Mouse (Mus musculus) lung, postnatal 36 days (tissue): ENCODE results near the gene Oxct1.

ENCODE experiments used
- DNase-seq: peaks from one replicate; pipeline ENCODE4 v3.0.0; 2022; ENCODE audit warnings: mixed read lengths

The Oxct1 gene

DNA sequence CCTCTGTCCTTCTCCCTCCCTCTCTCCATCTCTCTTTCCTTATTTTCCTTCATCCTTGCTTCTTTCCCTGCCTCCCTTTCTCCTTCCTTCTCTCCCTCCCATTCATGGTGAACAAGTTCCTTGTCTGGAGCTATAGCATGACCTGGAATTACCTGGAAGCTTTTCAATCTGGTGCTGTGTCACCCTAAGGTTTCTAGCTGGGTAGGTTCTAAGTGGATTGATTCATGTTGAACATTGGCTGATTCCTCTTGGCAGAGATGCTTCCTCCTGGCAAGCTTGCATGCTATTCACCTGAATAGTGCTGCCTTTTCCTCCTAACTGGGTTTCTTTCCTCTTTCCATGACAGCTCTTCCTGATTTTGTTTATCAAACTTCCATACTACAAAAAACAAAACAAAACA, 2.8 kb downstream of the Oxct1 start:
- DNase-seq = no peak

DNA sequence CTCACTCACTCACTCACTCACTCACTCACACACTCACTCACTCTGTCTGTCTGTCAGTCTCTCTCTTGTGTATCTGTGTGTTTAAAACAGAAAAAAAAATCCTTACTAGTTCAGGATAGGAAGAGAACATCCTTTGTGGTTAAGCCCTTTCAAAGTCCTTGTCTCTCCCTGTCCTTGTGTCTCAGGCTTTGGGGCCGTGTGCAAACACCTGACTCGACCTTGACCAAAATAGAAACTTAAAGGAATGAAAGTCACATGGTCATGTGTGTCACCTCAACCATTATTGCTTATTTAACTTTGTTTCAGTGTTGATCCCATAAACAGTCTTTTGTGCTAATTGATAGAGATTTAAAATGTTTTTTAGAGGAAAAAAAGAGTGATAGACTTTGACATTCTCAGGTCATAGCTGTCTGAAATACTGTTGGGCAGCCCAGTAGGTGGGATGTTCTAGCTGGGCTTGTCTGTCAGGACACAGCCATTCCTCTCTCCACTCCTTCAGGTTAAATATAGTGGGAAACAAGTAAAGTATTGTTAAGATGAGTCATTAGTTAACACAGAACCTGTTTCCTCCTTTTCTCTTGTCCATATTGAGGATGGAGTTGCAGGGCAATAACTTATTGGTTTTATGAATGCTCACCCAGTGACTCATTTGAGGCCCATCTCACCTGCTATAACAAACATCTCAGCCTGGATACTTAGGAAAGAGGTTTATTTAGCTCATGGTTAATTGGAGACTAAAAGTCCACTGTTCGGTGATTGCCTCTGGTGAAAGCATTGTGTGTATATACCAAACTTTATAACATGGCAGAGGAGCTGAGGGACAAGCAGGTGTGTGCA, 7.2 kb downstream of the Oxct1 start:
- no peak for DNase-seq

DNA sequence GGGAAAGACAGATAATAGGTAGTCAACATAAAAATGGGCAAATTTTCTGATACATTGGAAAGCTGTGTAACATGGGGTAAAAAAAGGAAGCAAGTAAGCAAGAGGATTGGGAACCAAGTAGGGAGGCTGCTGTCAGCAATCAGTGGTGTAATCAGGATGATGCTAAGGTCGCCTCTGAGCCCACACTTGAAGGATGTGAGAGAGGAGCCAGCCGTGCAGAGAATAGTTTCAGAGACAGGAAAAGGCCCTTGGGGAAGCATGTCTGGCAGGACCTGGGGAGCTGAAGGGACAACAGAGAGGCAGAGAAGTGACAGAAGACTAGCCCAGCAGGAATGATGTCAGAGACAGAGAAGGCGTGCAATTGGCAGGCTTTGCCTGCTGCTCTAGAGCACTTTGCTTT, 16.2 kb downstream of the Oxct1 start:
- no peak for DNase-seq

DNA sequence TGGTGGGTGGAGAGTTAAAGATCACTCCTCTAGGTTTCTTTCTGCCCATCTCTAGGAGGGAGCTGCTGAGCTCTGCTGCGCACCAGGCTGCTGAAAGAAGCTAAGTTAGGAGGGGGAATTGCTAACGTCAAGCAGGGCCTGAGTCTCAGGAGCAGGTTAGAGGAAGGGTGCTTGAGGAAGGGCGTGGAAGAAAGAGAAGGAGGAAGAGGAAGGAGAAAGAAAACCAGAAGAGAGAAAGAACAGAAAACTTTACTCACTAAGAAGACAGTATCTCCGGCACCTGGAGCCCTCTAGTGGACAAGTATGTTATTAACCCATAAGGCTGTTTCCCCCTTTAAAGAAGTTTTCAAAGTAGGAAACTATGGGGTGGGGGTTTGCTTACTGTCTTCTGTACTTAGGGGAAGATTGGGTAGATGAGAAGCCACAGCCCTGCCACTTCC, 16.9 kb downstream of the Oxct1 start:
- DNase-seq = peak; percentile 61

DNA sequence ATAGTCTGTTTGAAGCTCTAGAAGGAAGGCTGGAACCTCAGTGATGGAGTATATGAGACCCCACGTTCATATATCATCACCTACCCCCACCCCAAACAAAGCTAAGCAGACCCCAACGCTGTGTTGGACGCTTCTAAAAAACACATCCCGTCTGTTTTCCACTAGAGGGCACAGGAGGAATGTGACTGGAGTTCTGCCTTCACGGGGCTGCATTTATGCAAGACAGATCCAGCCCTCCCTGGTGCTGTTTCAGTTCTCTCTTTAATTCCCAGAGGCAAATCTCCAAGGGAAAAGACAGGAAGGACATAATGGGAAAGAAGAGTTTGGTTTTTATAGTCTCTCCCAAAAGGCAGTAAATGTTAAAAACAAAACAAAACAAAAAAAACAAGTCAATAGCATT, 30.4 kb downstream of the Oxct1 start:
- DNase-seq = peak; percentile 41

DNA sequence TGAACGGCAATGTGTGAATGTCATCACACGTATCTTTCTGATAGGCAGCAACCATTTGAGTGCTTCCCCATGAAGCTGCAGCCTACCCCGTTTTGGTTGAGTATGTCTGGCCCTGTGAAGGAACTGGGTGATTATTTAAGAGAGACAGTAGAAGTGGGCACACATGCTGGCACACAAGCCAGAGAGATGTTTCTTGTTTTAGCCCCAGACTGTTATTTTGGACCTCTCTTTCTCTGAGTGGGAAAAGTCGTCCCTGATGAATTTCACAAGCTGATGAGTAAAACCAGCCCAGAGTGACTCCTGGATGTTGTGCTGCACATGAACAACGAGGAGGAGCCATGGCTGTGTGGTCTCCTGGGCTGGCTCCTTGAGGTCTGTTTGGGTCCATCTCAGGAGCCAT, 37.4 kb downstream of the Oxct1 start:
- no peak for DNase-seq

DNA sequence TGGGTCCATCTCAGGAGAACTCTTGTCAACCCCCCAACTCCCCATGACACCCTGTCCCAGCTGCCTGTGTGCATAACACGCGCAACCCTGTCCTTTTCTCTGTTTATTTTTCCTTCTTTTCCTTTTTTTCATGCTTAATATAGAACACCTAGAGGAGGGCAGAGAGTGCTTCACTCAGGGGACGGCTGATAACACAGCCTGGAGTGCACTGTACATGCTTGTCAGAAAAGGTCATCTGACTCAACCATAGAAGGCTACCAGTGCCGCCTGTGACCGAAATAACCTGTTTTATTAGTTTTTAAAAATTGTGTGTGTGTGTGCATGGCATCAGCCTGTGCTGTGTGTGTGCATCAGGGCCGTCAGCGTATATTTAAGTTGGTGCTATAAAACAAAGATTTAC, 37.8 kb downstream of the Oxct1 start:
- peak; percentile 65 for DNase-seq

DNA sequence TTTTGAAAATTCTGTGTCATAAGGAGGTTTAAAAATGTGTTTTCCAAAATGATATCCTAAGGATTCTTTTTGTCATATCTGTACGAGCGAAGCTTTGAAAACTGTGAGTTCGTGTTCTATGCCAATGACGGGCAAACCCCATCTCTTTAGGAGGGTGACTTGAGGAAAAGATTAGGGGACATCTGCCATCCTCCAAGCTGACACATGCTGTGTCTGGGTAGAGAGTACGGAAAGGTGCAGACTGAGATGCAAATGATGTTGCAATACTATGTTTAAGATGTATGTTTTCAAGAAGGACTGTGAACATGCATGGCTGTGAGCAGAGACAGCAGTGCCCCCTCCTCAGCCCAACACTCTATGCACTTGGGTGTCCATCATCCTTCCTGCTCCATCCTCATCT, 38.5 kb downstream of the Oxct1 start:
- no peak for DNase-seq

DNA sequence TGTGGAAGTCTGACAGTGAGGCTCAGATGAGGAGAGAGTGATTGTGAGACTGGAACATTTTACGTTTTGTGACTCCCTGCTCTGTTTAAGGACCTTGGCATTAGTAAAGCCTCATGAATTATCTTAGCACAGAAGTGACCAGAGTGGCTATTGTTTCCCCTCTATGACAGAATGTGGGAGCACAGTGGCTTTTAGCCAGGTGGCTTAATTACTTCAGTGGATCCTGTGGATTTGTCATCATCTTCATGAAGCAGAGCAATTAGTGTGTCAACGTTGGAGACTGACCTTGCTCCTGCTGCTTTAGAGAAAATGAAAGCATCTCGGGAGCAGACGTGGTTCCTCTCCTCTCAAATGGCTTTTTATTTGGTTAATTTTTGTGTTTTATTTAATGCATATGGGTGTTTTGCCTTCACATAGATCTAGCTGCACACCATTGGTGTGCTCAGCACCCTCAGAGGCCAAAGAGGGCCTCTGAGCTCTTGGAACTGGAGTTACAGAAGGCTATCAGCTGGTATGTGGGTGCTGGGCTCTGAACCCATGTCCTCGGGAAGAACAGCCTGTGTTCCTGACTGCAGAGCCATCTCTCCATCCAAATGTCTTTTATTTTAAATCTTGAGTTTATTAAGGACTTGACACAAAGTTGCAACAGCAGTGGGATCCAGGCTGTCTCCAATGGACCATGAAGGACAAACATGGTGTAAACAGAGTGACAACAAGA, 41.2 kb downstream of the Oxct1 start:
- no peak for DNase-seq

DNA sequence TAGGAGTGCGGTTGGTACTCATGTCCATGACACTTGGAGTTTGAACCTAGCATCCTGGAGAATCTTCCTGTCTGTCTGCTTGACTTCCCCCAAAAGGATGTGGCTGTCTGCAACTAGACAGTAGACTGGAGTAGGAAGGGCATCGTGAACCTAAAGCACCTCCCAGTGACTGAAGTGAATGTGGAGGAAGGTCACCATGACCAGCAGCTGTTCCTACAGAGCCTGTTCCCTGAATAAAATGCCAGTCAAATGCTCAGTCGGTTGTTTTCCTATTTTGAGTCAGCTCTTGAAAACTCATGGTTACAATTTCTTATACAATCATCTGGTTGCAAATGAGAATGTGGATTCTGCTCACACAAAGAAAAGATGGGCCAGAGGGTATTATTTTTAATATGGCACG, 51.8 kb downstream of the Oxct1 start:
- no peak for DNase-seq

DNA sequence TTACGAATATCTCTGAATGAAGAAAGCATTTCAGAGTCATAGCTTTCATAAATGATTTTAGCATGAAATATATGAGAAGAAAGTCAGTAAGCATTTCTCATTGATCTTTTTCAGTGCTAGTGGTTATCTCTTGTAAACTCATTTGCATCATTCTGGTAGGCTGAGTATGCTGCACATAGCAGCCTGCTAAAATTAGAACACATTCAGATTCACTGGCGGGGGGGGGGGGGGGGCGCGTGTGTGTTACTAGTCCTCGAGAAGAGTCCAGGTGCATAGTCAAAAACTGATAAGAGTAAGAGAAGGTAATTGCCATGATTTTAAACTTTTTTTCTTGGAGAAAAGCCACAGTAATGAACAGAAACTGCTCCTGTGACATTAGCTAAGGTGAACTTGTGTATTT, 52.6 kb downstream of the Oxct1 start:
- DNase-seq = no peak

DNA sequence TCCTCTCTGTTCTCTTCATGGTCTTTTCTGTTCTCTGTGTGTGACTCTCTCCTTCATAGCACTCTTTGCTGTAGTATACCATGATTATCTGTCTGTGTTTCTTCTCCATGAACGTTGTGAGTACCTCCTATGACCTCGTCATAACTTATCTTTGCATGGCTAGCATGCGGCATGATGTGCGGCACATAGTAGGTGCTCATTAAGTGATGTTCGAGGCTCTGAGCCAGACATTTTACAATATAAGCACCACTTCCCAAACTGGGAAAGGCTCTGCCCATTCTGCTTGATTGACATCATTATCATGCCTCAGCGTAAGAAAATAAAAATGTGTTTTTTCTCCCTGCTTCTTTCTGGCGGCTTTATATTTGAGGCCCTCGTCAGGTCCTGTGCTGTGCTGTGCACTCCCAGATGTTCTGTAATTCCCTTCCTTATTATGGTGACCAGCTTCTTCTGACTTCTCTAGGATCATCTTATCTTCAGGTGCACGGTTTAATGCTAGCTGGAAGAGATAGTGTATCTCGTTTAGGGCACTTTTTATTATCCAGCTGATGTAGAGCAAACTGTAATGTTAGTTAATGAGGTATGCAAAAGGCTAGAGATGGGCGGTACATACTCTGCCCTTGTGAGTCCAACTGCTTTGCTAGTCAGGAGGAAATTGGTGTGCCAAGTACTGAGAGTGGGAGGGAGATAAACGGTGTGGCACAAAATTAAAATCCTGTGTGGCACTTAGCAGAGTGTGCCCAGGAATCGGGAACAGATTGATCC, 53.4 kb downstream of the Oxct1 start:
- no peak for DNase-seq

DNA sequence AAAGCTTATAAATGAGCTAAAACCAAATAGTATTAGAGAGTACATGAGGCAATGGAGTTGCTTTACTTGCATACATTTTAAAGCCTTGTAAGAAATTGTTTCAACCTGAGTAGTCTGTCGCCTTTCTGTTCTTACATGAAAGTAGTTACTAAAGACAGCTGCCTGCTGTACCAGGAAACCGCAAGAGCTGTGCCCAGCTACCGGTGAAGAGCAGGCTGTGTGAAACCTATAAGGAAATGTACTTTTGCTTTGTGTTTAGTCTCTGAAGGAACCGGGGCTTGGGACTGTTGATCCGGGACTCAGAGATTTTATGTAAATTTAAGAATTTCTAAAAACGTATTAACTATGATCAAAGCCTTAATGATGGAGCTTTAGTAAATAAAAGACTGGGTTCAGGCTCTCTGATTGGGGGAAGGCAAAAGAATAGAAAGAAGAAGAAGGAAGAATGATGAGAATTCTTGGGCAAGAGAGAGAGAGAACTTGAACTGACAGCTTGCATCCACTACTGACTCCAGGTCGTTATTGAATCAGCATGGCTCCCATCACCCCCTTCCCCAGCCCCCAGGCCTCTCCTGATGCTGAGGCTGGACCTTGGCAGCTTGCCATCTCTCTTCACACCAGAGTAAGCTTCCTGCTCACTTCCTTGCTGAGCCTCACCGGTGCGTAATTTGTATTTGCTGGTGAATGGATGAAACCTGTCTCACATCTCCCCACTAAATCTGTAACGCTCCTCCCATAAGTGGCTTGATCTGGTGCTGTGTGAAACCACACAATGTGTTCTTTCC, 59.6 kb downstream of the Oxct1 start:
- DNase-seq = no peak

DNA sequence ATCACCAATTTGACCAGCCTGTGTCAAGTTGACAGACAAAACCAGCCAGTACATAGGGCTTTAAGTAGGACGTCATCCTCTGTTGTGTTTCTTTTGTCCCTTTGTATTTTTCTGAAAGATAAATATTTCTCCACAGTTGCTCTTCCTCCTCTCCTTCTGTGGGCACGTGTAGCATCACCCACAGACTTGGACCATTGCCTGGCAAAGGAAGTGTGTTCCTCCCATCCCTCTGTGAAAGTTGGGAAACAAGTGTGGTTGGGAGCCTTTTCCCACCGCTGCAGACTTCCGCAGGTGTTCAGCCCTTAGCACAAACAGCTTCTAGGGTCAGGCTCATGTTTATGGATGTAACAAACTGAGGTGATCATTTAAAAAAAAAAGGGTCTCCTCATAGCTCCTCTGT, 61.3 kb downstream of the Oxct1 start:
- no peak for DNase-seq

DNA sequence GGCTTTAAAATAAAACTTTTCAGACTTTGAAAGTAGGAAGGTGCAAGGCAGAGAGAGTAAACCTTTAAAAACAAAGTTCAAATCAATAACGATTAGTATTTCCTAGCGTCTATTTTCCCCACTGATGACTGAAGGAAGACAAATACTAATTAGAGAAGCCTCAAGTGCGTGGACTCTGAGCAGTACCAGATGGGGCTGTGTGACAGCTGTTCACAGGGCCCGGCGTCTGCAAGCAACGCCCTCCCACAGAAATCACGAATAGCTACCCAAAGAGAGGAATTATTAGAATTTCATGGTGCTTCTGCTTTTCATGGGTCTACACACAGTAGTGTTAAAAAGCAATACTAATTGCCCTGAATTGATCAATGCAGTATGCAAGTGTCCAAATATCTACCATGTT, 61.7 kb downstream of the Oxct1 start:
- no peak for DNase-seq

DNA sequence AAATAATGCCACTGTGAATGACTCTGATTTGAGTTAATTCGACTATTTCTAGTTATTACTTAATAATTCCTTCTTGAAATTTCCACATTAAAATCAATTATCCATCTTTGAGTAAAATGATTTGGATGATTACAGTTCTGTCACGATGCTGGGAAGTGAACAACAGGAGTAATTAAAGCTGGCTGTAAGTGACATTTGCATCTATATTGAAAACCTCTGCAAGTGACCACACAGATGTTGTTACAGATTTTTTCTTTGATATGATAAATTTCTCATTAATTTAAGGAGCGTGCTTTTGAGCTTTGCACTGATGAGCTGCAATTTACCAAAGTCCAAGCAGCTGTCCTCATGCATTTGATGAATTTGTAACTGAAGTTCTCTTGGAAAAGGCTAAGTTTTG, 64.4 kb downstream of the Oxct1 start:
- no peak for DNase-seq

DNA sequence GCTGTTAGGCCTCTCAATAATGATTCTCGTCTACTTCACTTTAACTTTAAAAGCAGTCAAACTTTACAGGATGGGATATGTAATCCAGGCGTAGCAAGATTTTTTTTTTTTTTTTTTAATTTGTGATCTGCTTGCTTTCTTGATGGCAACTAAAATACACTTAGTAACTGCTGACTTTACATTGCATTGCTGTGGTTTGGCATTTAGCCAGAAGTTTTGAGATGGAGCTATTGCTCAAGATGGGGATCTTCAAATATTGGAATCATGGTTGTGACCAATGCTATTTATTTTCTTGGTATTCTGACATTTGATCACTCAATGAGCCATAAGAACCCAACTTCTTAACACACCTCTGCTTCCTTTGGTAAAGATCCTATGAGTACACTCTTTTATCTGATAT, 66.4 kb downstream of the Oxct1 start:
- peak; percentile 10 for DNase-seq

DNA sequence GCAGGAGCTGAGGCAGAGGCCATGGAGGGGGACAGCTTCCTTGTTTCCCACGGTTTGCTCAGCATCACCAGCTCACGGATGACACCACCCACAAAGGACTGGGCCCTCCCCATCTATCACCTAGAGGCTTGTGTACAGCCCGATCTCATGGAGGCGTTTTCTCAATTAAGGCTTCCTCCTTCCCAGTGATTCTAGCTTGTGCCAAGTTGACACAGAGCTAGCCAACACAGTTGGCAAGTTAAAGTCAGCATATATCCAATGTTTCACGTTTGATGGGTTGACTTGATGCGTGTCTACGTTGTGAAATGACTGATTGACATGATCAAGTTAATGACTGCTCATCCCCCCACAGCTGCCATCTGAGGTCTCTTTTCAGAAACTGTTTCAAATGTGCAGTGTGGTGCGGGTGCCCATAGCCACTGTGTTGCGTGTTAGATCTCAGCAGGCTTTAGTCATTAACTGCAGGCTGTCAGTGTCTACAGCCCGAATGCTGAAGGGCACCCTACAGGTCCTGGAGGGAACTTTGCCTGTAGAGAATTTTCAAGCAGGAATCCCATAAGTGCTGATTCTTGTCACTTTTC, 74.2 kb downstream of the Oxct1 start:
- DNase-seq = no peak

DNA sequence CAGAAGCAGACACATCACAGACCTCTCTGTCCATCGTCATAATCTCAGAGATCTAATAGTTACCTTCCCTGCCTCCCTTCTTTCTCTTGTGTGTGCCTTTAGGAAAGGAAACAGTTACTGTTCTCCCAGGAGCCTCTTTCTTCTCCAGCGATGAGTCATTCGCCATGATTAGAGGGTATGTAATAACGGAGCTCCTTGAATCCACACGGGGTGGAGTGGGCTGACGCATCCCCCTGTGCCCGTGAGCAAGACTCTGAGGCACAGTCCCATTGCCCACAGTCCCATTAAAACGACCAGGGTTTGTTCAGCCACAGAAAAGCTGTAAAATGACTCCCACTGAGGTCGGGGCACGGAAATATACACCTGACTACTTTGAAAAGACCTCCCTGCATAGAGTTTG, 74.8 kb downstream of the Oxct1 start:
- no peak for DNase-seq

DNA sequence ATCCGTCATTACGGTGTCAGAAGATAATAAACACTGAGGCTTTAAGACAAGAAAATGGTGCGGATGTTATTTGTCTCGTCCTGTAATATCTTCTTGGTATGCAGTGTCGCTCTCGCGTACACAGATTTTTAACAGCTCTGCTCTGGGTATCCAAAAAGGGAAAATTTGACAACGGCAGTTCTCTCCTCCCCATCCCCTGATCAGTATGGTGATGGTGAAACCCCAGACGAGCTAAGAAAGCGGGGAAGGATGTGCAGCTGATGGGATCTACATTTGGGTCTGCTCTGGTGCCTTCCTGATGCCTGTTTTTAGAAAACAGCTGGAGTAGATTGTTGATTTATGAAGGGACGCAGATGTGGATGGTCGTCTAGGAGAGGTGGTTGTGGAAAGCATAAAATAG, 78.1 kb downstream of the Oxct1 start:
- no peak for DNase-seq

DNA sequence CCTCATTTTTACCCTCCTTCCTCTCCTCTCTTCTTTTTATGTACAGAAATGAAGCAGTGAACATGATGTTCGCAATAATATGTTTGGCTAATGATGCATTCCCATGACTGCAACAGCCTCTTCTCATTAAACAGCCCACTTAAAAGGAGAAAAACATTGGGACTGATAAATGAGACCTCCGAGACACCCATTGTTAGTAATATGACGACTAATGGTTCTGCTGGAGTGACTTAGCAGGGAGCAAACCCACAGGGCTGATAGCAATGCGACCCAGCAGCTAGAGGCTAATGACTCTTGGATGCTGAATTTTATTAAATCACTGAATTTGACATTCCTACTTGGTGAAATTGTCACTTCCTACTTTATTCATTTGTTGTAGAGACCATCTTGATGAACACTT, 79.3 kb downstream of the Oxct1 start:
- no peak for DNase-seq

DNA sequence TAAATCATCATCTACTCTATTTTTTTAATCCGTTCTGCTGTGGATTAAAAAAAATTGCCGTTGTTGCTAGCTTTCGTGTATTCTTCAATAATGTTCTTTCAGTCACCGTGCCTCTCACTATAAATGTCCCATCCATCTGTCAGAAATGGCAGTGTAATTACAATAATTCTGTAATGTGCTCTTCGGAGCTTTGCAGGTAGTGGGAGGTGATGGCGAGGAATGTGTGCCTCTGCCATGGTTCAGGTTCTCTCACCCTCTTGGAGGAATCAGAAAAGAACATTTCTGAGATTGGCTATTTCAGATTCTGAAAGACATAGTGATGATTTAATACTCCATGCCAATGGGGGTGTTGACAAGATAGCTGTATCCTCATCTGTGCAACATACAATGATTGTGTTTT, 93.8 kb downstream of the Oxct1 start:
- DNase-seq = no peak

DNA sequence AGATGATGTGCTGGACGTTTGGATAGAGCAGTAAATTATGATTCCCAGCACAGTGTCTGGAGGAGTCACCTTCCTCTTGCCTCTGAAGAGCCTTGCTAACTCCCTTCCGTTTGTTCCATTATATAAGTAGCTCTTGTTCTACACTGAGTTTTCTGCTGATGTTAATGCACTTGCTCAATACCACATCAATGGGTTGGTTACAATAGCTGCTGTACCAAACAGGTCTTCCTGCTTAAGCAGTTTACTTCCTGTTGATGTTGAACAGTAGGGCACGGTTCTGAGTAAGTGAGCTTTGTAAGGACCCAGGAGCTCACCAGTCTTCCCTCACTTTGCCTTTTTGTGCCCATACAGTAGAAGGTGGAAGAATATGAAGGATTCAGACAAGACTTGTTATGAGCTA, 98.5 kb downstream of the Oxct1 start:
- DNase-seq = no peak
